Mouse (Mus musculus) CD4-positive, CD25-positive, alpha-beta regulatory T cell, adult 9 weeks (primary cell): ENCODE results near the gene Pgr15l. TPM values are rescaled to one million over a fixed set of nuclear protein-coding genes. Genes with fewer than 3 reads are reported as not detected.

Experiments used
- polyA plus RNA-seq: library from polyadenylated mRNA; unstranded; fragments of 100-300 nt; shearing (Covaris generic); gene quantifications from one replicate; pipeline ENCODE4 v1.2.1, GENCODE M21; 2017

The Pgr15l gene
- not detected for polyA plus RNA-seq

DNA sequence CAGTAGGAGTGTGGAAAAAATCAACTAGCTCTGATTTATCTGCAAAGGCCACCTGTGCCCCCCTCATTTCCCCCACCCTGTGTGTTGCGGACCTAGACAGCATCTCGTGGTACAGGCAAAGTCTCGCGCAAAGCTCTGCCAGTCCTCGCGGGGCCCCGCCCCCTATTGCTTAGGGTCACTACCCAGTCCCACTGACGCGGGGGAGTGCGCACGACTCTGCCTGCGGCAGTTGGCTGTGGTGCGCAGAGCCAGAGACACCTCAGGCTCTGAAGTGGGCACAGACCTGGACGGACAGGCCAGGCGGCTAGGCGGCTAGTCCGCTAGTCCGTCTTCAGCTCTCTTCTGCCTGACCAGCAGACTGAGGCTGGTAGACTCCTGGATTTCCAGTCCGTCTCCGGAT is at the start of gene Pgr15l:
Pgr15l (plus strand) TSS at position 228 of the 400 bp plus-strand sequence.

